Mouse (Mus musculus) midbrain, embryonic 10.5 days (tissue): ENCODE results near the gene Pdlim5. TPM values are rescaled to one million over a fixed set of nuclear protein-coding genes. Genes with fewer than 3 reads are reported as not detected.

Experiments used
- DNase-seq: peaks from one replicate; pipeline ENCODE4 v3.0.0-alpha.2; 2017; ENCODE audit warnings: low spot score
- H3K27ac ChIP-seq: fragments of 300-500 bp; sonication (generic); replicated peaks from 2 replicates; pipeline ENCODE4 v1.5.1; 2016; ENCODE audit warnings: mild to moderate bottlenecking
- H3K27me3 ChIP-seq: fragments of 300-500 bp; sonication (generic); 2 replicates; pipeline ENCODE4 v1.6.1; 2016; ENCODE audit warnings: low read depth, mild to moderate bottlenecking; ENCODE audit not compliant: poor library complexity, severe bottlenecking
- H3K36me3 ChIP-seq: fragments of 300-500 bp; sonication (generic); 2 replicates; pipeline ENCODE4 v1.6.1; 2016; ENCODE audit warnings: mild to moderate bottlenecking, moderate library complexity
- H3K4me1 ChIP-seq: fragments of 300-500 bp; sonication (generic); 2 replicates; pipeline ENCODE4 v1.6.1; 2016
- H3K4me3 ChIP-seq: fragments of 300-500 bp; sonication (generic); 2 replicates; pipeline ENCODE4 v1.5.1; 2016; ENCODE audit warnings: mild to moderate bottlenecking, moderate library complexity
- H3K9me3 ChIP-seq: fragments of 300-500 bp; sonication (generic); replicated peaks from 2 replicates; pipeline ENCODE4 v1.6.1; 2016; ENCODE audit warnings: mild to moderate bottlenecking
- WGBS: fragments of 180-500 bp; shearing (Covaris S2); methylation state at CpG from one replicate; pipeline ENCODE4 v1.1.7; 2016; 5-methylcytosine and 5-hydroxymethylcytosine counted together
- polyA plus RNA-seq: library from polyadenylated mRNA; unstranded; fragments of >200 nt; fragmentation: Nextera tagmentation; extraction: Ambion mirVana; gene quantifications from 2 replicates; pipeline ENCODE4 v1.2.1, GENCODE M21; 2016

Pdlim5 gene
- polyA plus RNA-seq, 1 experiment from 2014 or later, result 20.2 TPM

DNA sequence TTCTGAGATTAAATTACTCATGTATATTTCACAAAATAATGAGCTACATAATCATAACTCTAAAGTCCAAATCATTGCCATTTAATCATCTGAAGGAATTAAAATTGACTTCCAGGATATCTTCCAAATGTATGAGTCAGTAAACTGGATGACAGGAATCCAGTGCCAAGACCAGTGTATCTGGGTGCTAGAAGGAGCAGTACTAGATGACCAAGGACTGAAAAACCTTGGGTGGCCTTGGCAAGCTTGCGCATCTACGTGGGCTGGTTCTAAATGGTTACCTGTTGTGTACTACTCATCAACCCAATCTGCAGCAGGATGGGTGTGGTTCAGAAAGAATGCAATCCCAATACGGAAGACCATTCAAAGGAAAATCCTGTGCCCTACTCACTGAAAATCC is 116.5 kb downstream of the Pdlim5 start:
- no peaks in the 10 kb centered on the region for H3K27me3 ChIP-seq
- H3K27ac ChIP-seq, result no peak overlapping the region
- no peaks in the 10 kb centered on the region for H3K9me3 ChIP-seq
- DNase-seq, result no peak
- no peaks in the 10 kb centered on the region for H3K36me3 ChIP-seq
- no peaks in the 10 kb centered on the region for H3K4me1 ChIP-seq
- WGBS, result 89% methylated on average over 3 of the region's 3 CpGs
- H3K4me3 ChIP-seq, result no peak overlapping the region

DNA sequence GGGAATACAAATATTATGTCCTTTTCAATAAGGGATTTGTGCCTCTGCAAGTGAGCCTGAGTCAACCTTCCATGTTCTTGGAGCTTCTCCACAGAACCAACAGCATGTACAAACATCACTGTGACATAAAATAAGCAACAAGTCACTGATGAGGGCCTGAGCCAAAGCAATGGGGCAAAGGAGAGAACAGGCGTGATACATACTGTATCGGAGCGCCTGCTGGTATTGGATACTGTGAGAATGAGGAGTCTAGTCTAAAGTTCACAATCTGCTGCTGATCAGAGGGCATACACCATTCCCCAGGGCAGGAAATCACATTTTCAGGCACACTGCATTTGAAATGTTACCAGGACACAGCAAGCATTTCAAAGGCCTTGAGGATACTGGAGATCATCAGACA is 119.0 kb downstream of the Pdlim5 start:
- Histone ChIP-seq H3K4me3 (no peak overlapping the region), H3K27ac (no peak overlapping the region), H3K9me3 (no peaks in the 10 kb centered on the region), H3K36me3 (no peaks in the 10 kb centered on the region), H3K4me1 (no peaks in the 10 kb centered on the region), H3K27me3 (no peaks in the 10 kb centered on the region)
- no peak for DNase-seq
- WGBS, result 83% methylated on average over 3 of the region's 3 CpGs

- no peaks in the 10 kb centered on the region for H3K9me3 ChIP-seq
- H3K4me1 ChIP-seq, result no peaks in the 10 kb centered on the region
- DNase-seq, result no peak
- no peaks in the 10 kb centered on the region for H3K27me3 ChIP-seq
- no peak overlapping the region for H3K4me3 ChIP-seq
- H3K36me3 ChIP-seq, result no peaks in the 10 kb centered on the region
- WGBS, result 11% methylated on average over 1 of the region's 1 CpGs
- no peak overlapping the region for H3K27ac ChIP-seq
Observed at GRCm38 (mm10) chr3:142274993-142275392, 120.5 kb downstream of the Pdlim5 start.

GRCm38 (mm10) chr3:142274451-142274850 is 121.0 kb downstream of the Pdlim5 start:
- no peaks in the 10 kb centered on the region for H3K4me1 ChIP-seq
- H3K9me3 ChIP-seq, result no peaks in the 10 kb centered on the region
- H3K27me3 ChIP-seq, result no peaks in the 10 kb centered on the region
- 93% methylated on average over 3 of the region's 3 CpGs for WGBS
- H3K36me3 ChIP-seq, result no peaks in the 10 kb centered on the region
- no peak for DNase-seq
- no peak overlapping the region for H3K4me3 ChIP-seq
- H3K27ac ChIP-seq, result no peak overlapping the region

GRCm38 (mm10) chr3:142273265-142273664 is 122.2 kb downstream of the Pdlim5 start:
- H3K36me3 ChIP-seq, result no peaks in the 10 kb centered on the region
- H3K4me1 ChIP-seq, result no peaks in the 10 kb centered on the region
- DNase-seq, result no peak
- no peak overlapping the region for H3K27ac ChIP-seq
- 89% methylated on average over 6 of the region's 6 CpGs for WGBS
- no peak overlapping the region for H3K4me3 ChIP-seq
- no peaks in the 10 kb centered on the region for H3K27me3 ChIP-seq
- H3K9me3 ChIP-seq, result no peaks in the 10 kb centered on the region

DNA sequence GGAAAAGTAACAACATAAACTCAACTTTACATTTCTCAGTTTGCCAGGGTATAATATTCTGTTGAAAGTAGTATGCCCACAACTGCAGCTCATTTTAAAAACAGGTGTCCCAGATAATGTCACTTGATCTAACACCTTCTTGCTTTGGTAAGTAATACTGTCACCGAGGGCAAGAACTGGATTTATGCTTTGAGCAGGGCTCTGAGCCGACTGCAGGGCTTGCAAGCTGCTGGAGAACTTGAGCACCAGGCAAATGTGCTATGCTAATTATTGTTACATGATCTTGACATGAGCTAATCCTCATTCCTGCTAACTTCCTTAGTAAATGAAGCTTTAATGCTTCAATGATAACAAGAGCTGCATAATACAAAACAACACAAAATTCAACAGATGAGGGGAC is 139.1 kb downstream of the Pdlim5 start:
- H3K27ac ChIP-seq, result no peak overlapping the region
- no peaks in the 10 kb centered on the region for H3K36me3 ChIP-seq
- DNase-seq, result no peak
- H3K4me1 ChIP-seq, result no peaks in the 10 kb centered on the region
- no peaks in the 10 kb centered on the region for H3K9me3 ChIP-seq
- H3K4me3 ChIP-seq, result no peak overlapping the region
- H3K27me3 ChIP-seq, result no peaks in the 10 kb centered on the region
- WGBS, result 70% methylated on average over 2 of the region's 2 CpGs

GRCm38 (mm10) chr3:142252086-142252485 is 143.4 kb downstream of the Pdlim5 start:
- no peaks in the 10 kb centered on the region for H3K36me3 ChIP-seq
- H3K9me3 ChIP-seq, result no peaks in the 10 kb centered on the region
- H3K27me3 ChIP-seq, result no peaks in the 10 kb centered on the region
- H3K4me3 ChIP-seq, result no peak overlapping the region
- 86% methylated on average over 1 of the region's 1 CpGs for WGBS
- no peaks in the 10 kb centered on the region for H3K4me1 ChIP-seq
- DNase-seq, result no peak
- H3K27ac ChIP-seq, result no peak overlapping the region

DNA sequence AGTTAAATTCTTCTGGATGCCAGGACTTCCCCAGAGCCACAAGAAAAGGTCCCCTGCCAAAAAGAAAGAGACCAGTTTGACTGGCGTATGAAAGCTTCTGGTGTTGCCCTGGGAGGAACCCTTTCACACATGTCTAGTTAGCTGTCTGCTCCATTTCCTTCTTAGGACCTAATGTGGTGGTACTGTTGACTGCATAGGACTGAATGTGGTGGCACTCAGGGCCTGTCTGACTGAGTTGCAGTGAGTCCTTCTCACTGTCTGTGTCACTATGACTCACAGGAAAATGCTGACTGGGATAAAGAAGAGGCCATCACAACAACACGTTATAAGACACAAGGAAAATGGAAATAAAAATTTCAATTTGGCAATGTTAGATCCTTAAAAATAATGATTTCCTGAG is 146.0 kb downstream of the Pdlim5 start:
- H3K36me3 ChIP-seq, result no peaks in the 10 kb centered on the region
- H3K9me3 ChIP-seq, result no peaks in the 10 kb centered on the region
- 83% methylated on average over 2 of the region's 2 CpGs for WGBS
- H3K4me1 ChIP-seq, result no peaks in the 10 kb centered on the region
- no peak overlapping the region for H3K4me3 ChIP-seq
- H3K27me3 ChIP-seq, result no peaks in the 10 kb centered on the region
- no peak overlapping the region for H3K27ac ChIP-seq
- DNase-seq, result no peak

DNA sequence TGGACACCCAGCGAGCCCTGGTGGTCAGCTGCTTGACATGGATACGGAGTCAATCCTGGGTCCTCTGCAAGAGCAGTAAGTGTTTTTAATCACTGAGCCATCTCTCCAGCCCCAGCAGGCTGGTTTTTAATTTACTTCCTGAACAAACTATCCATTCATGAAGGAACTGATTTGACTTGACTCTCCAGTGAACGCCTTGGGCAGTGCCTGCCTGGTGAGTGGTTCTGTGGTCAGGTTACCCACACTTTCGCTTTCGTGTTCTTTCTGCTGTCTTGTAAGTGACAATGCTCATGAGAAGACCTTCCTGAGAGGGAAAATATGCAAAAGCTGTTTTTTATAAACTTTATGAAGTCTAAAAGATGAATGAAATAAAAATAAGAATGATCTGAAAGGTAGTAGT is 152.2 kb downstream of the Pdlim5 start:
- Histone ChIP-seq H3K27me3 (no peaks in the 10 kb centered on the region), H3K4me3 (no peak overlapping the region), H3K36me3 (no peaks in the 10 kb centered on the region), H3K27ac (no peak overlapping the region), H3K9me3 (no peaks in the 10 kb centered on the region), H3K4me1 (no peaks in the 10 kb centered on the region)
- no peak for DNase-seq
- 92% methylated on average over 5 of the region's 5 CpGs for WGBS

- no peaks in the 10 kb centered on the region for H3K9me3 ChIP-seq
- H3K36me3 ChIP-seq, result no peaks in the 10 kb centered on the region
- WGBS, result 93% methylated on average over 2 of the region's 2 CpGs
- no peak for DNase-seq
- H3K4me3 ChIP-seq, result no peak overlapping the region
- no peaks in the 10 kb centered on the region for H3K4me1 ChIP-seq
- no peaks in the 10 kb centered on the region for H3K27me3 ChIP-seq
- H3K27ac ChIP-seq, result no peak overlapping the region
Observed at GRCm38 (mm10) chr3:142239298-142239697, 156.2 kb downstream of the Pdlim5 start.

- no peak for DNase-seq
- no peaks in the 10 kb centered on the region for H3K4me1 ChIP-seq
- no peak overlapping the region for H3K27ac ChIP-seq
- WGBS, result 85% methylated on average over 10 of the region's 10 CpGs
- no peaks in the 10 kb centered on the region for H3K9me3 ChIP-seq
- no peak overlapping the region for H3K4me3 ChIP-seq
- no peaks in the 10 kb centered on the region for H3K27me3 ChIP-seq
- H3K36me3 ChIP-seq, result no peaks in the 10 kb centered on the region
Observed at GRCm38 (mm10) chr3:142238260-142239046, 157.0 kb downstream of the Pdlim5 start.

- no peaks in the 10 kb centered on the region for H3K4me1 ChIP-seq
- H3K36me3 ChIP-seq, result no peaks in the 10 kb centered on the region
- 88% methylated on average over 5 of the region's 5 CpGs for WGBS
- H3K9me3 ChIP-seq, result no peaks in the 10 kb centered on the region
- H3K27ac ChIP-seq, result no peak overlapping the region
- no peak overlapping the region for H3K4me3 ChIP-seq
- no peaks in the 10 kb centered on the region for H3K27me3 ChIP-seq
- no peak for DNase-seq
Observed at GRCm38 (mm10) chr3:142237621-142238020, 157.9 kb downstream of the Pdlim5 start.

DNA sequence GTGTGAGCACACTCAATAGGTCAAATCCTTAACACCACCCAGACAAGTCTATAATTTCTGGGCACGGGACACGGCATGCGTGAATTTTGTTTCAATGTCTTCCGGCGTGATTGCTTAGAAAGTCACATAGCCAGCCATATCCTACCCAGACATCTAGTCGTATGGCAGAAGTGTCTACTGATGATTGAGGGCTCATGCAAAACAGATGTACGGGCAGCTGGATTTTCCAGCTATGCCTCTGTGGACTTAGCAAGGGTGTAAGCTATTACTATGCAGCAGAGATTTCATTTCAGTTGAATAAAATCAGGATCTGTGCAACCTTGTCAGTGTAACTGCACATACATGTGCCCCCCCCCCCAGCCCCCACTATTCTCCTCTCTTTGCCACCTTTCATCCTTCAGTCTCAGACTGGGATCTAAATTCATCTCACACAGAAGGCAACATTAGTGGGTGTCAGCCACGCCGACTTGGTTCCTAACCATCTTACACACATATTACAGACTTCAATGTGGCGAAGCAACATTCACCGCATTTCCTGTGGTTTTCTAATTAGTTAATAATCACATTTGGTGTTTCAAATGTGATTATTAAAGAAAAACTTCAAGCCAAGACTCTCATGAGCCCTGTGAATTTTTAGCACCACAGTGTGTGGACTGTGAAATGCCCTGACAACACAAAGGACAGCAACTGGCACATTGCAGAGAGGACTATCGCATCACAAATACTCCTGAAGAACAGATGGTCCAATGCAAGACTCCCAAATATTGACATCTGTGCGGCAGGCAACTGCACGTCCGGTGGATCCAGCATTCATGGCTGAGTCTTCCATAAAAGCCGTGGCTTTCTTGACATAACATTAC is 161.7 kb downstream of the Pdlim5 start:
- no peaks in the 10 kb centered on the region for H3K4me1 ChIP-seq
- no peaks in the 10 kb centered on the region for H3K9me3 ChIP-seq
- H3K27me3 ChIP-seq, result no peaks in the 10 kb centered on the region
- WGBS, result 94% methylated on average over 16 of the region's 16 CpGs
- no peak for DNase-seq
- H3K4me3 ChIP-seq, result no peak overlapping the region
- no peaks in the 10 kb centered on the region for H3K36me3 ChIP-seq
- H3K27ac ChIP-seq, result no peak overlapping the region
